Mouse (Mus musculus) forebrain, embryonic 10.5 days (tissue): ENCODE data around the gene Svs6. TPM values are rescaled to one million over a fixed set of nuclear protein-coding genes. Genes with fewer than 3 reads are reported as not detected.
"Not testable (repeated sequence)": the region's sequence is repeated elsewhere in the genome, so short reads cannot be mapped to it uniquely, and the experiment has no call there.

Experiments used
- DNase-seq: peaks from one replicate; pipeline ENCODE4 v3.0.0-alpha.2; 2017; ENCODE audit warnings: low spot score; ENCODE audit errors: extremely low spot score
- H3K27ac ChIP-seq: fragments of 300-500 bp; sonication (generic); 2 replicates; pipeline ENCODE4 v1.5.1; 2016; ENCODE audit warnings: mild to moderate bottlenecking
- H3K27me3 ChIP-seq: fragments of 300-500 bp; sonication (generic); 2 replicates; pipeline ENCODE4 v1.6.1; 2016; ENCODE audit warnings: mild to moderate bottlenecking; ENCODE audit not compliant: poor library complexity, severe bottlenecking
- H3K36me3 ChIP-seq: fragments of 300-500 bp; sonication (generic); replicated peaks from 2 replicates; pipeline ENCODE4 v1.6.1; 2016; ENCODE audit warnings: mild to moderate bottlenecking, moderate library complexity
- H3K4me1 ChIP-seq: fragments of 300-500 bp; sonication (generic); 2 replicates; pipeline ENCODE4 v1.6.1; 2016
- H3K4me3 ChIP-seq: fragments of 300-500 bp; sonication (generic); 2 replicates; pipeline ENCODE4 v1.5.1; 2016; ENCODE audit warnings: mild to moderate bottlenecking, moderate library complexity
- H3K9me3 ChIP-seq: fragments of 300-500 bp; sonication (generic); 2 replicates; pipeline ENCODE4 v1.6.1; 2016; ENCODE audit warnings: mild to moderate bottlenecking, moderate library complexity
- WGBS: fragments of 180-500 bp; shearing (Covaris S2); methylation state at CpG from one replicate; pipeline ENCODE4 v1.1.7; 2016; 5-methylcytosine and 5-hydroxymethylcytosine counted together
- polyA plus RNA-seq: library from polyadenylated mRNA; unstranded; fragments of >200 nt; fragmentation: Nextera tagmentation; extraction: Ambion mirVana; gene quantifications from 2 replicates; pipeline ENCODE4 v1.2.1, GENCODE M21; 2016

Gene Svs6
- not detected in 2 replicates for polyA plus RNA-seq

DNA sequence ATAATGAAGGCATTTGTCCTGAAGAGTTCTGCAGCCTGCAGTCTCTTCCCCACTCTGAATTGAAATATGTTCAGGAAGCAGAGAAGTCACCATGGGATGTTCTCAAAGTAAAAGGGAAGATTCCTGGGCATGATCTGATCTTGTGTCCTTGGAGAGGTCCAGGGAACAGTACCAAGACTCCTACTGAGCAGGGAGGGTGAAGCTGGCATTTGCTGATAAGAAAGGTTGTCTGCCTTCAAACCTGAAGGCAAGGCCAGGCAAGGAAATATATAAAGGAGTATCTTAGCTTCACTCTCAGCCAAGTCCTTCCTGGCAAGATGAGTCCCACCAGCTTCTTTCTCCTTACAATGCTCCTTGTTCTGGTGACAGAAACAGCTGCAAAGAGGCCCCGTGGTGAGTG lies at the start of gene Svs6:
TSS of gene Svs6 (plus strand) at position 301 of the 400 bp plus-strand sequence.
- not testable (repeated sequence) for H3K9me3 ChIP-seq, H3K4me1 ChIP-seq, H3K27me3 ChIP-seq, H3K4me3 ChIP-seq, H3K27ac ChIP-seq, DNase-seq, H3K36me3 ChIP-seq
- 88% methylated on average over 1 of the region's 1 CpGs for WGBS

DNA sequence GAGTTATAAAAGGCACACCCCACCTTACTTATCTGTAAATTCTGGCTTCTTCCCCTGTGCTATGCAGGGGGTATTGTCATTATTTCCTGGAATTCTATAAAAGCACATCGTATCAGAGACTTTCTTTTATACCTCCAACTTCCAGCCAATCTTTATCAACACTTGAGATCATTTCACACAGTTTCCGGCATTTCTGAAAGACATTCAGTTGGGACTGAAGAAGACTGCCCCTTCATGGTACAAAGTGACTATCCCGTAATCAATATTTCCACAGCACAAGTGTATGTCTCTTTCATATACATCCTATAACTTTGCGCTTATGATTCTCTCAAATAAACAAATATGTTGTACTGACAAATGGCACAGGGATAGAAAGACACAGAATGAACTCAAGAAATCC lies 38.2 kb upstream of the Svs6 start, which contains the start of gene Svs4:
TSS of gene Svs4 (minus strand) at position 101 of the 400 bp plus-strand sequence.
- 92% methylated on average over 4 of the region's 4 CpGs for WGBS
- Histone ChIP-seq H3K4me1 (no peaks in the 10 kb centered on the region), H3K27me3 (no peaks in the 10 kb centered on the region), H3K27ac (no peak within 1 kb of the TSS), H3K9me3 (no peaks in the 10 kb centered on the region), H3K4me3 (no peak within 1 kb of the TSS), H3K36me3 (no peaks in the 10 kb centered on the region)
- DNase-seq = no peak

DNA sequence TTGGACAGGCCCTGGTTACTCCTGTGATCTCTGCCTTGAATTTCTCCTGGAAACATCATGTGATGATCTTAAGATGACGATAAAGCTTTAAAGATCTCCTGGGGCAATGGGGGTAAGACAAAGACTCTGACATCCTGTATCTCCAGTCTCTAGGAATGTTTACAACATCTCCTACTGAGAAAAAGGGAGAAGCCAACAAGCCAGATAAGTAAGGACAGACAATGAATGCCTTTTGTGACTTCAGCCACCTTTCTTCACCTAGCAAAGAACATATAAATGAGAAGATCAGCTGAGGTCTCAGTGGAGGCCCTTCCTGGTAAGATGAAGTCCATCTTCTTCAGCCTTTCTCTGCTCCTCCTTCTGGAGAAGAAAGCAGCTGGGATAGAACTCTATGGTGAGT lies 27.6 kb upstream of the Svs6 start, which contains the start of gene Svs3a:
TSS of gene Svs3a (plus strand) at position 301 of the 400 bp plus-strand sequence.
- WGBS = 89% methylated on average over 1 of the region's 1 CpGs
- not testable (repeated sequence) for DNase-seq, H3K27me3 ChIP-seq, H3K36me3 ChIP-seq, H3K4me3 ChIP-seq, H3K9me3 ChIP-seq, H3K27ac ChIP-seq, H3K4me1 ChIP-seq

DNA sequence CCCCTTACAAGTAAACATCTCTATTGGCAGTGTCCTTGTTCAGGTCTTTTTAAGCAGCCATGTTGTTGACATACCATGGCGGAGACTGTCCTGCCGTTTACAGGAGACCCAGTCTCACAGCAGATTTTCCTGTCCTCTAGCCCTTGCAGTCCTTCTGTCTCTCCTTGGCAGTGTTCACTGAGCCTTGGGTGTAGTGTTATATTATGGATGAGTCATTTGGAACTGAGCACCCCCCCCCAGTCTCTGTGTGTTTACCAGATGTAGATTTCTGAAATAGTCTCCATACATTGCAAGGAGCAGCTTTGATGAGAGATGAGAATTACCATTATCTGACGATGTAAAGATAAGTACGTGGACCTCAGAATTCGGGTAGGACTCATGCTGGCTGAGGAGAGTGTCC lies 4.0 kb upstream of the Svs6 start:
- H3K4me3 ChIP-seq = no peak overlapping the region
- H3K36me3 ChIP-seq = no peaks in the 10 kb centered on the region
- no peak overlapping the region for H3K27ac ChIP-seq
- no peaks in the 10 kb centered on the region for H3K4me1 ChIP-seq
- H3K27me3 ChIP-seq = no peaks in the 10 kb centered on the region
- no peak for DNase-seq
- WGBS = 90% methylated on average over 5 of the region's 5 CpGs
- H3K9me3 ChIP-seq = no peaks in the 10 kb centered on the region

DNA sequence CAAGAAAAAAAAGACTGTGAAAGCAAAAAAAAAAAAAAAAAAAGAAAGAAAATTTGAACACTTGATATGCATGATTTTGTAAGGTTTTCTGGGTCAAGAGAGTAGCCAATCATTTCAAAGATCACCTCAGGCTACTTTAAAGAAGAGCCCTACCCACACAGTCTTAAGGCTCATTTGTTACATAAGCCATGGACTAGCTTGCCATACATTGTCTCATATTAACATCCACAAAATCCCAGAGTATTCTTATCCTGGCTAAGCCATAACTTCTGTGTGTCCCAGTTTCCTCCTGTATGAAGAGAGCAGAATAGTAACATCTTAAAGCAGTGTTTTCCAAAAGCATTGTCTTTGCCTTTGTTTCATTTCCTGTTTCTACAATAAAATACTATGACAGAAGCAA lies 1.1 kb upstream of the Svs6 start:
- not testable (repeated sequence) for DNase-seq, H3K4me3 ChIP-seq, H3K4me1 ChIP-seq

DNA sequence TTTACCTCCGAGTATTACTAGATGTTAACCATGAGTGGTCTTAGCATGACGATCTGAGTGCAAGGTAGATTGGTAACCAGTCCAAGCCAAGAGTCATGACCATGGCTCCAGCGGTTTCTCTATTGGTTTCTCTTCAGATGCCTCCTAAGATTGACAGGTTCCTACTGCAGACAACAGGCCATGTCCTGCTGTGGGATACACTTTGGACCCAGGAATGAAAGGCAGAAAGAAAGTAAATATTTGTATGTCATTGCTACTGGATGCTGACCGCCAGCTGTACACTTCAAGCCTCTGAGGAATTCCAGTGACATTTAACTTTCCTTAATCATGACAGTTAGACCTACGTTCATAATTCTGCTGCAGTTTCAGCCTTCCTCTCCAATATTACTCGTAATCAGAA lies 4.4 kb downstream of the Svs6 start:
- Histone ChIP-seq H3K27me3 (no peaks in the 10 kb centered on the region), H3K9me3 (no peaks in the 10 kb centered on the region), H3K4me3 (no peak overlapping the region), H3K4me1 (no peaks in the 10 kb centered on the region), H3K27ac (no peak overlapping the region), H3K36me3 (no peaks in the 10 kb centered on the region)
- no peak for DNase-seq
- WGBS = 91% methylated on average over 6 of the region's 6 CpGs

More for the DNA sequence above, 1.1 kb upstream of the Svs6 start:
- not testable (repeated sequence) for H3K27ac ChIP-seq, H3K9me3 ChIP-seq, H3K36me3 ChIP-seq, H3K27me3 ChIP-seq

DNA sequence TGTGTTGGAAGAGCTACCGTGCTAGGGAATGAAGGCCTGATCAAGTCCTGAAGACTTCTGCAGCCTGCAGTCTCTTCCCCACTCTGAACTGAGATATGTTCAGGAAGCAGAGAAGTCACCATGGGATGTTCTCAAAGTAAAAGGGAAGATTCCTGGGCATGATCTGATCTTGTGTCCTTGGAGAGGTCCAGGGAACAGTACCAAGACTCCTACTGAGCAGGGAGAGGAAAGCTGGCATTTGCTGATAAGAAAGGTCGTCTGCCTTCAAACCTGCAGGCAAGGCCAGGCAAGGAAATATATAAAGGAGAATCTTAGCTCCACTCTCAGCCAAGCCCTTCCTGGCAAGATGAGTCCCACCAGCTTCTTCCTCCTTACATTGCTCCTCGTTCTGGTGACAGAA lies 15.9 kb downstream of the Svs6 start, which contains the start of gene Svs5:
TSS of gene Svs5 (plus strand) at position 301 of the 400 bp plus-strand sequence.
- WGBS = 84% methylated on average over 3 of the region's 3 CpGs
- not testable (repeated sequence) for H3K27me3 ChIP-seq, H3K4me3 ChIP-seq, DNase-seq, H3K36me3 ChIP-seq, H3K27ac ChIP-seq, H3K4me1 ChIP-seq, H3K9me3 ChIP-seq

DNA sequence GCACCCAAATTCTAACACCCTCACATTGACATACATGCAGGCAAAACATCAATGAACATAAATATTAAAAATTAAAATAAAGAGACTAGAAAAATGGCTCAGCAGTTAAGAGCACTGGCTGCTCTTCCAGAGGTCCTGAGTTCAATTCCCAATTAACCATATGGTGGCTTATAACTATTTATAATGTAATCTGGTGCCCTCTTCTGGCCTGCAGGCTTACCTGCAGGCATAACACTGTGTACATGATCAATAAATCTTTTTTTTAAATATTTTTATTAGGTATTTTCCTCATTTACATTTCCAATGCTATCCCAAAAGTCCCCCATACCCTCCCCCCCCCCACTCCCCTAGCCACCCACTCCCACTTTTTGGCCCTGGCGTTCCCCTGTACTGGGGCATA lies 27.2 kb downstream of the Svs6 start:
- WGBS = 85% methylated on average over 1 of the region's 1 CpGs
- H3K36me3 ChIP-seq, H3K27ac ChIP-seq, H3K4me1 ChIP-seq, H3K27me3 ChIP-seq, DNase-seq, H3K9me3 ChIP-seq, H3K4me3 ChIP-seq: not testable (repeated sequence)

DNA sequence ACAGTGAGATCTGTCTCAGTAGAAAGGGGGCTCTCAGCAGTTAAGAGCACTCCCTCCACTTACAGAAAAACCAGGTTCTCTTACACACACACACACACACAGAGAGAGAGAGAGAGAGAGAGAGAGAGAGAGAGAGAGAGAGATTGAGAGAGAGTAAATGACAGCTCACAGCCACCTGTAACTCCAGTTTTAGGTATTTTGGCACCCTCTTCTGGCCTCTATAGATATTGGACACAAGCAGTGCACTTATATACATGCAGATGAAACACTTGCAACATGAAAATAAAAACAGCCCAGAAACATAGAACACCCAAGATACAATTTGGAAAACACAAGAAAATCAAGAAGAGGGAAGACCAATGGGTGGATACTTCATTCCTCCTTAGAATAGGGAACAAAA lies 31.1 kb downstream of the Svs6 start:
- not testable (repeated sequence) for H3K4me3 ChIP-seq, H3K4me1 ChIP-seq, DNase-seq, H3K27me3 ChIP-seq, H3K9me3 ChIP-seq, H3K27ac ChIP-seq, H3K36me3 ChIP-seq

DNA sequence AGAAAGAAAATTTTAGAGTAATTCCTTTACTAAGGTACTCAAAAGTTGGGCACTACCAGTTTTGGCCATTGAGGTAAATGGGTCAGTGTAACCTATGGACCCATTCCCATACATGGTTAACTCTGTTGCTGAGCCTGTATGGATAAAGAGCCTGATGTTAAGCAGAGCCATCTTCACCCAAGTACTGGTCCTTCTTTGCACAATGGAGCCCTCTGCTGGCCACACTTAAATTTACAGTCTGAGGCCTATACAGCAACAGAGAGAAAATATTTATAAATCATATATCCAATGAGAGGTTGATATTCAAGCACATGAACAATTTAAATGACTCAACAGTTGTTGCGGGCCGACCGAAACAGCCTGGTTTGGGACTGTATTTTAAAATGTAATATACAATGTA lies 32.4 kb downstream of the Svs6 start:
- Histone ChIP-seq H3K4me1 (no peaks in the 10 kb centered on the region), H3K27me3 (no peaks in the 10 kb centered on the region), H3K4me3 (no peak overlapping the region), H3K27ac (no peak overlapping the region), H3K36me3 (no peaks in the 10 kb centered on the region), H3K9me3 (no peaks in the 10 kb centered on the region)
- DNase-seq = no peak
- WGBS = 92% methylated on average over 3 of the region's 3 CpGs

DNA sequence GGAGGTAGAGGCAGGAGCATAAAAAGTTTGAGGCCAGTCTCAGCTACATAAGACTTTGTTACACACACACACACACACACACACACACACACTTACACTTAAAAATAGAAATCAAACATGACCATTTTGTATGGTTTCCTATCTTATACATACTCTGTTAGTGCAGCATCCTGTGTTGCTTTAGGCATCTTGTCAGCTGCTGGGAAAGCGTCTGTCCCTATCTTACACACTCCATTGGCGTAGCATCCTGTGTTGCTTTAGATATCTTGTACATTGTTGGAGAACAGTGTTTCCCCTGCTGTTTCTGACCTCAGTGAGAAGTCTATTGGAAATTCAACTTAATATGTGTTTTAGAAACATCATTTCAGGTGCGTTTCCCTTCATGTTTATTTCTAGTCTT lies 36.1 kb downstream of the Svs6 start:
- 89% methylated on average over 3 of the region's 3 CpGs for WGBS
- no peak overlapping the region for H3K4me3 ChIP-seq
- H3K9me3 ChIP-seq = no peaks in the 10 kb centered on the region

DNA sequence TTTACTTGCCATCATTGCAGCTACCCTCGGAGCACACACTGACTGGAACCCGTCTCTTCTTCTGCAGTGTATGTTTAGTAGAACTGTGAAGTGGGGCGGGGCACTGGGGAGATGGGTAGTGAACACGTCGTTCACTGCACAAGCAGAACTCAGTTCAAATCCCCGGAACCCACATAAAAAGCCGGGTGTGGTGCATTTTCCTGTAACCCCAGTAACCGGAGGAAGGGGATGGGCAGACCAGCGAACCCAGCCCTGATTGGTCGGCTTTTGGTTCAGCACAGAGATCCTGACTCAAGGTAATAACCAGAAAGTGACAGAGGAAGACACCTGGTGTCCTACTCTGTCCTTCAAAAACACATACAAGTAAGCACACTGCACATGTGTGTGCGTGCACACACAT lies 36.8 kb downstream of the Svs6 start:
- Histone ChIP-seq H3K4me3 (no peak overlapping the region), H3K36me3 (no peaks in the 10 kb centered on the region)
- WGBS = 91% methylated on average over 11 of the region's 11 CpGs

More for the DNA sequence above, 36.1 kb downstream of the Svs6 start:
- no peaks in the 10 kb centered on the region for H3K4me1 ChIP-seq
- no peak overlapping the region for H3K27ac ChIP-seq
- H3K36me3 ChIP-seq = no peaks in the 10 kb centered on the region
- H3K27me3 ChIP-seq = no peaks in the 10 kb centered on the region
- no peak for DNase-seq

DNA sequence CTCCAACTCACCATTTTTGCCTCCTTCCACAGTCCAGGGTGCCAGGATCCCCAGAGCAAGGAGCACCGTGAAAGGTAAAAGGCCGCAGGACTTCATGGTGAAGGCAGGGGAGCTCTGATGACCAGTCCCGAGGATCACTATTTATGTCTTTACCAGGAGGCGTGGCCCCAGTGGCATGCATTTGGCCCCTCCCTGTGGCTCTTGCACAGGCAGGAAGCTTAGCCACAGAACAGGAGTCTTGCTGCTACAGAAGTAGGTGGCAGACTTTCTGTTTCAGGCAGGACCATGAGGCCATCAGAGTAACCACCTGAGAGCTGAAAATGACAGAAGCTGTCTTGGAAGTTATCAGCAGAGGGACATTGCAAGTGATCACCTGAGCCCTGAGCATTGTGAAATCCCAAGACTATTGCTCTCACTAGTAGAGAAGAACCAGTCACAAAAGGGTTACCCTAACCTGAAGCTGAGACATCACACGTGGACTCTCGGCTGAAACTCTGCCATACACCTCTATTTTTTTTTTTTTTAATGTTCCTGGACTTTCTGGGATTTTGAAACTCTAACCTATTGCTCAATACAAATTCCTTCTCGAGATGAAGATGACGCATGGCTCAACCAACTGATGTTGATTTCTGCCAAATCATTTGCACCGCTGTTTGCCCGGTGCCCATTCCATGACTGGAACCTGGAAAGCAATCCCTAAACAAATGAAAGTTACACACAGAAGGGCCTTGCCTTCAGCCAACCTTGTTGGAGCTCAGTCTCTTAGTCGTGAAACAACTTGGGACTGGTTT lies 39.8 kb downstream of the Svs6 start:
- no peak overlapping the region for H3K4me3 ChIP-seq
- H3K36me3 ChIP-seq = no peaks in the 10 kb centered on the region
- peaks cover 9% of the 10 kb centered on the region for H3K4me1 ChIP-seq
- H3K9me3 ChIP-seq = no peaks in the 10 kb centered on the region
- no peak for DNase-seq
- no peaks in the 10 kb centered on the region; the same call in 1 of the 2 replicates for H3K27me3 ChIP-seq
- H3K27ac ChIP-seq = no peak overlapping the region
- 84% methylated on average over 11 of the region's 11 CpGs for WGBS

More for the DNA sequence above, 36.8 kb downstream of the Svs6 start:
- no peak for DNase-seq
- H3K27ac ChIP-seq = no peak overlapping the region
- no peaks in the 10 kb centered on the region for H3K9me3 ChIP-seq
- no peaks in the 10 kb centered on the region for H3K4me1 ChIP-seq
- no peaks in the 10 kb centered on the region for H3K27me3 ChIP-seq
